Mouse (Mus musculus): ENCODE results near the gene Prkce. TPM values are rescaled to one million over a fixed set of nuclear protein-coding genes. Genes with fewer than 3 reads are reported as not detected.

The Prkce gene
- polyA plus RNA-seq, 1 experiment from 2014 or later = 5.2 TPM

- Histone ChIP-seq H3K27ac (ENCODE audit: low read depth, low read length) (no peak overlapping the region), H3K9ac (ENCODE audit: low read depth, low read length) (no peak overlapping the region), H3K36me3 (ENCODE audit: control insufficient read depth, insufficient read depth) (no peaks in the 10 kb centered on the region), H3K9me3 (ENCODE audit: control insufficient read depth) (no peaks in the 10 kb centered on the region), H3K4me3 (ENCODE audit: low read depth, low read length) (no peak overlapping the region), H3K27me3 (replicated peaks; ENCODE audit: control insufficient read depth, insufficient read depth, low read length) (no peaks in the 10 kb centered on the region), H3K4me2 (replicated peaks; ENCODE audit: low read depth) (no peak overlapping the region), H3K4me1 (replicated peaks; ENCODE audit: control insufficient read depth, insufficient read depth, low read length) (peaks cover 6% of the 10 kb centered on the region; the same call in 1 of the 2 replicates)
- 56% methylated on average over 4 of the region's 4 CpGs for WGBS
- ATAC-seq = no peak
- no peak for TF ChIP-seq CTCF (IDR thresholded peaks at IDR 0.05; ENCODE audit: low read depth)
These were observed 169.1 kb downstream of the Prkce start for GRCm38 (mm10) chr17:86336652-86337073.

- H3K4me1 ChIP-seq (replicated peaks; ENCODE audit: control insufficient read depth, insufficient read depth, low read length) = peaks cover 6% of the 10 kb centered on the region; the same call in 1 of the 2 replicates
- H3K27me3 ChIP-seq (replicated peaks; ENCODE audit: control insufficient read depth, insufficient read depth, low read length) = no peaks in the 10 kb centered on the region
- WGBS = 65% methylated on average over 3 of the region's 3 CpGs
- no peak overlapping the region for H3K4me3 ChIP-seq (ENCODE audit: low read depth, low read length)
- no peak for TF ChIP-seq CTCF (IDR thresholded peaks at IDR 0.05; ENCODE audit: low read depth)
- H3K9ac ChIP-seq (ENCODE audit: low read depth, low read length) = no peak overlapping the region
- H3K27ac ChIP-seq (ENCODE audit: low read depth, low read length) = no peak overlapping the region
- no peaks in the 10 kb centered on the region for H3K9me3 ChIP-seq (ENCODE audit: control insufficient read depth)
- no peaks in the 10 kb centered on the region for H3K36me3 ChIP-seq (ENCODE audit: control insufficient read depth, insufficient read depth)
- ATAC-seq = no peak
- no peak overlapping the region for H3K4me2 ChIP-seq (replicated peaks; ENCODE audit: low read depth)
These were observed 169.5 kb downstream of the Prkce start for GRCm38 (mm10) chr17:86337076-86337475.

- no peak overlapping the region for H3K4me2 ChIP-seq (replicated peaks; ENCODE audit: low read depth)
- TF ChIP-seq CTCF (IDR thresholded peaks at IDR 0.05; ENCODE audit: low read depth) = no peak
- no peak for ATAC-seq
- no peak overlapping the region for H3K4me3 ChIP-seq (ENCODE audit: low read depth, low read length)
- WGBS = 82% methylated on average over 5 of the region's 5 CpGs
- H3K4me1 ChIP-seq (replicated peaks; ENCODE audit: control insufficient read depth, insufficient read depth, low read length) = peaks cover 6% of the 10 kb centered on the region; the same call in 1 of the 2 replicates
- H3K9me3 ChIP-seq (ENCODE audit: control insufficient read depth) = no peaks in the 10 kb centered on the region
- H3K27ac ChIP-seq (ENCODE audit: low read depth, low read length) = no peak overlapping the region
- H3K9ac ChIP-seq (ENCODE audit: low read depth, low read length) = no peak overlapping the region
- H3K27me3 ChIP-seq (replicated peaks; ENCODE audit: control insufficient read depth, insufficient read depth, low read length) = no peaks in the 10 kb centered on the region
- H3K36me3 ChIP-seq (ENCODE audit: control insufficient read depth, insufficient read depth) = no peaks in the 10 kb centered on the region
These were observed 170.7 kb downstream of the Prkce start for GRCm38 (mm10) chr17:86338328-86338727.

- Histone ChIP-seq H3K4me3 (ENCODE audit: low read depth, low read length) (no peak overlapping the region), H3K27me3 (replicated peaks; ENCODE audit: control insufficient read depth, insufficient read depth, low read length) (no peaks in the 10 kb centered on the region), H3K4me1 (replicated peaks; ENCODE audit: control insufficient read depth, insufficient read depth, low read length) (no peaks in the 10 kb centered on the region), H3K4me2 (replicated peaks; ENCODE audit: low read depth) (no peak overlapping the region), H3K27ac (ENCODE audit: low read depth, low read length) (no peak overlapping the region), H3K36me3 (ENCODE audit: control insufficient read depth, insufficient read depth) (no peaks in the 10 kb centered on the region), H3K9me3 (ENCODE audit: control insufficient read depth) (no peaks in the 10 kb centered on the region), H3K9ac (ENCODE audit: low read depth, low read length) (no peak overlapping the region)
- no peak for ATAC-seq
- TF ChIP-seq CTCF (IDR thresholded peaks at IDR 0.05; ENCODE audit: low read depth) = no peak
- 50% methylated on average over 8 of the region's 8 CpGs for WGBS
These were observed 176.4 kb downstream of the Prkce start for GRCm38 (mm10) chr17:86344032-86344431.

- Histone ChIP-seq H3K4me2 (replicated peaks; ENCODE audit: low read depth) (no peak overlapping the region), H3K27me3 (replicated peaks; ENCODE audit: control insufficient read depth, insufficient read depth, low read length) (no peaks in the 10 kb centered on the region), H3K9ac (ENCODE audit: low read depth, low read length) (no peak overlapping the region), H3K4me1 (replicated peaks; ENCODE audit: control insufficient read depth, insufficient read depth, low read length) (no peaks in the 10 kb centered on the region), H3K27ac (ENCODE audit: low read depth, low read length) (no peak overlapping the region), H3K4me3 (ENCODE audit: low read depth, low read length) (no peak overlapping the region), H3K36me3 (ENCODE audit: control insufficient read depth, insufficient read depth) (no peaks in the 10 kb centered on the region), H3K9me3 (ENCODE audit: control insufficient read depth) (no peaks in the 10 kb centered on the region)
- 94% methylated on average over 22 of the region's 22 CpGs for WGBS
- no peak for ATAC-seq
- TF ChIP-seq CTCF (IDR thresholded peaks at IDR 0.05; ENCODE audit: low read depth) = no peak
These were observed 177.8 kb downstream of the Prkce start for GRCm38 (mm10) chr17:86345234-86346005.

- no peaks in the 10 kb centered on the region for H3K9me3 ChIP-seq (ENCODE audit: control insufficient read depth)
- no peak overlapping the region for H3K9ac ChIP-seq (ENCODE audit: low read depth, low read length)
- H3K27me3 ChIP-seq (replicated peaks; ENCODE audit: control insufficient read depth, insufficient read depth, low read length) = no peaks in the 10 kb centered on the region
- H3K27ac ChIP-seq (ENCODE audit: low read depth, low read length) = no peak overlapping the region
- no peaks in the 10 kb centered on the region for H3K4me1 ChIP-seq (replicated peaks; ENCODE audit: control insufficient read depth, insufficient read depth, low read length)
- H3K4me3 ChIP-seq (ENCODE audit: low read depth, low read length) = no peak overlapping the region
- ATAC-seq = no peak
- WGBS = 65% methylated on average over 3 of the region's 3 CpGs
- no peak for TF ChIP-seq CTCF (IDR thresholded peaks at IDR 0.05; ENCODE audit: low read depth)
- no peaks in the 10 kb centered on the region for H3K36me3 ChIP-seq (ENCODE audit: control insufficient read depth, insufficient read depth)
- H3K4me2 ChIP-seq (replicated peaks; ENCODE audit: low read depth) = no peak overlapping the region
These were observed 182.7 kb downstream of the Prkce start for GRCm38 (mm10) chr17:86350236-86350635.
